Mouse (Mus musculus) testis, adult 2 months (tissue): ENCODE measurements at regions not wholly inside any gene's neighbourhood (a gene's known extent, or its start where the extent isn't known, plus 50 kb on each side); places are given as distances from the start of the nearest gene placed in this dataset.

Experiments used
- H3K27ac ChIP-seq: fragments of 200-500 bp; 2 replicates; pipeline ENCODE4 v1.5.1; 2012; ENCODE audit warnings: low read depth, low read length; ENCODE audit not compliant: control insufficient read depth, insufficient read depth
- H3K27me3 ChIP-seq: fragments of 200-500 bp; 2 replicates; pipeline ENCODE4 v1.6.1; 2012; ENCODE audit warnings: mild to moderate bottlenecking, low read length, moderate library complexity; ENCODE audit not compliant: control insufficient read depth, insufficient read depth
- H3K36me3 ChIP-seq: fragments of 200-500 bp; 2 replicates; pipeline ENCODE4 v1.6.1; 2012; ENCODE audit warnings: mild to moderate bottlenecking, low read length; ENCODE audit not compliant: control insufficient read depth, insufficient read depth
- H3K4me1 ChIP-seq: fragments of 200-500 bp; 2 replicates; pipeline ENCODE4 v1.6.1; 2012; ENCODE audit warnings: low read length; ENCODE audit not compliant: control insufficient read depth, insufficient read depth
- H3K4me3 ChIP-seq: fragments of 200-500 bp; 2 replicates; pipeline ENCODE4 v1.5.1; 2012; ENCODE audit warnings: low read depth, mild to moderate bottlenecking, low read length, moderate library complexity, mixed read lengths; ENCODE audit not compliant: control insufficient read depth
- CTCF ChIP-seq: fragments of 200-500 bp; IDR thresholded peaks from 2 replicates; pipeline ENCODE4 v1.5.1; 2012; ENCODE audit warnings: low read depth, mild to moderate bottlenecking, inconsistent platforms, low read length, moderate library complexity; ENCODE audit not compliant: control insufficient read depth, insufficient read depth, insufficient replicate concordance
- POLR2A ChIP-seq: fragments of 200-500 bp; IDR thresholded peaks from 2 replicates; pipeline ENCODE4 v1.6.1; 2012; ENCODE audit warnings: low read depth, mild to moderate bottlenecking, inconsistent platforms, low read length, moderate library complexity; ENCODE audit not compliant: control insufficient read depth

- no peaks in the 10 kb centered on the region for H3K27me3 ChIP-seq
Observed at GRCm38 (mm10) chr4:114720696-114721095, 100.8 kb upstream of the Gm12830 start.

DNA sequence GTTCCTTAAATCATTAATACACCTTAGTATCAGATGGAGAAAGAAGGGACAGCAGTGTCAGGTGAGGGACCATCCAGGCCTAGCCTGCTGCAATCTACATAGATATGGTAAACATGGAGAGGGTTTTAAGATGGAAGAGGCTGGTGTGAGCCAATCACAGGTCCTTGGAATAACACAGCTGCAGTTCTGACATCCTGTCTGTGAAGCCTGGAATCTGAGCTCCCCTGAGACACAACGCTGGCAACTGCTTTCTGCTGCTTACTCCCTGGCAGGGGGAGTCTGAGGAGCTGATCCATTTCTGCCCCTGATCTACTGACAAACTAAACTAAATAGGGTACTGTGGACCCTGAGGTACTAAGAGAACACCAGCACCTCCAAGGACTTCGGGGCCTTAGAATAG lies 100.1 kb upstream of the Gm12830 start:
- no peaks in the 10 kb centered on the region for H3K36me3 ChIP-seq
- H3K27ac ChIP-seq = no peak overlapping the region
- no peaks in the 10 kb centered on the region for H3K4me1 ChIP-seq
- TF ChIP-seq POLR2A = no peak
- TF ChIP-seq CTCF = no peak
- no peaks in the 10 kb centered on the region for H3K27me3 ChIP-seq
- no peak overlapping the region for H3K4me3 ChIP-seq

More at GRCm38 (mm10) chr4:114720696-114721095, 100.8 kb upstream of the Gm12830 start:
- Histone ChIP-seq H3K36me3 (no peaks in the 10 kb centered on the region), H3K4me1 (no peaks in the 10 kb centered on the region), H3K4me3 (no peak overlapping the region), H3K27ac (no peak overlapping the region)
- TF ChIP-seq POLR2A = no peak
- no peak for TF ChIP-seq CTCF

DNA sequence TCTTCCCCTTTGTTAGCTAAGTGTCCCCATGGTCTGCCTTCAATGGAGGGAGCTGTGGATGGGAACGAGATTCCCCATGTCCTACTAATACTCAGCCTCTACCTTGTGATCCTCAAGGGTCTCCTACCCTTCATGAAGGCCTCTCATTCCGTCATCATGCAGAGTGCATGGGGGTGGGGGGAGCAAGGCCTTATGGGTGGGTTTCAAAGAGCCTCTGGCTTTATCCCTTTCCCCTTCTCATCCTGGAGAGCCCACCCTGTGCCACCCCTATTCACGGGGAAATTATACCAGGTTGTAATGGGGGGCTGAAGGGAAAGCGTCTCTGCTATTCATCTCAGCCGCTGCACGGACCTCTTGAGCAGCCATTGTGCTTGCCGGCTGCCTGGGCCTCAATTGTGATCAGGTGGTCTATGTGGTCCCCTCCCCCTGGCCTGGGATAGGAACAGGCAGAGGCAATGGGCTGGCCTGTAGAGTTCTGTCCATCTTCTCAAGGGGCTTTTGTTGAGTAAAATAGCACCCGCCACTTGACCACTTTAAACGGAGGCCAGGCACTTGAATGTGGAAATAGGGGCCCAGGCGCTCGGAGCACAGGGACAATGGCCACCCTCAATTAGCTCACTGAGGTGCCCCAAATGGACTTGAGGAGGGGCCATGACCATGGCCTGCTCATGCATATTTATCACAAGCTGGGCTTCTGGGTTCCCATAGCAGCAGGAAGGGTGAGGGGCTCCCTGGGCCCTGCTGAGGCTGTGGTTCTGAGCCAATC lies 93.1 kb upstream of the Gm12830 start:
- no peak overlapping the region for H3K4me3 ChIP-seq
- TF ChIP-seq CTCF (no peak), POLR2A (no peak)
- no peaks in the 10 kb centered on the region for H3K27me3 ChIP-seq
- no peaks in the 10 kb centered on the region for H3K4me1 ChIP-seq
- H3K27ac ChIP-seq = no peak overlapping the region
- no peaks in the 10 kb centered on the region for H3K36me3 ChIP-seq

DNA sequence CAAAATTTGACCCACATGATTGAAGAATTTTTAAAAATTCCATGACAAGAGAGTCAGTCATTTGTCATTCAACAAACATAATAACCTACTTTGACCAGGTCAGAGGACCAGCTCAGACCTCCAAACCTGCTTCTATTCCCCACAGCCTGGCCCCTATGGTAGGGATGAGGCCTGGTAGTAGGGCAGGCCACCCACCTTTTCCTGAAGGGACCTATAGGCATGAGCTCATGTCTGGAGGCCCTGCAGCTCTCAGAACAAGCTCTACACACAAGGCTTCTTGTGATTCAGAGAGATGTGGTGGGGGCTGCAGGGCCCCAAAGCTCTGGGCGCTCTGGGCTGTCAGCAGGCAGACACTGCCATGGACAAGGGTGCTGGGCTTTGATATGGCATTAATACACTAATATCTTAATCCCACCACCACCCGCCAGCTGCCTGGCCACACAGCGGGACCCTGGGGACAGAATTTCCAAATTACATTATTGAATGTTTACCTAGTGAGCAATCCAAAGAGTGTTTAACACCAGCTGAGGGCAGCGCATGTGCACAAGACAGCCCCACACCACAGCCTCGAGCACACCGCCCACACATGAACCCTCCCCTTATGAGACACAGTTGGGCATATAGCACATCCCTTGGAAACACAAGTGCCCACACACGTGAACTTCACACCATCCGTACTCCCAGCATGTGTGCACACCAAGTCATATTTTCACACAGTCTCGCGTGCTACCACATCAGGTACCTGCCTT lies 88.1 kb upstream of the Gm12830 start:
- no peaks in the 10 kb centered on the region for H3K36me3 ChIP-seq
- no peaks in the 10 kb centered on the region for H3K27me3 ChIP-seq
- no peak overlapping the region for H3K4me3 ChIP-seq
- TF ChIP-seq POLR2A (no peak), CTCF (no peak)
- no peaks in the 10 kb centered on the region for H3K4me1 ChIP-seq
- H3K27ac ChIP-seq = no peak overlapping the region

DNA sequence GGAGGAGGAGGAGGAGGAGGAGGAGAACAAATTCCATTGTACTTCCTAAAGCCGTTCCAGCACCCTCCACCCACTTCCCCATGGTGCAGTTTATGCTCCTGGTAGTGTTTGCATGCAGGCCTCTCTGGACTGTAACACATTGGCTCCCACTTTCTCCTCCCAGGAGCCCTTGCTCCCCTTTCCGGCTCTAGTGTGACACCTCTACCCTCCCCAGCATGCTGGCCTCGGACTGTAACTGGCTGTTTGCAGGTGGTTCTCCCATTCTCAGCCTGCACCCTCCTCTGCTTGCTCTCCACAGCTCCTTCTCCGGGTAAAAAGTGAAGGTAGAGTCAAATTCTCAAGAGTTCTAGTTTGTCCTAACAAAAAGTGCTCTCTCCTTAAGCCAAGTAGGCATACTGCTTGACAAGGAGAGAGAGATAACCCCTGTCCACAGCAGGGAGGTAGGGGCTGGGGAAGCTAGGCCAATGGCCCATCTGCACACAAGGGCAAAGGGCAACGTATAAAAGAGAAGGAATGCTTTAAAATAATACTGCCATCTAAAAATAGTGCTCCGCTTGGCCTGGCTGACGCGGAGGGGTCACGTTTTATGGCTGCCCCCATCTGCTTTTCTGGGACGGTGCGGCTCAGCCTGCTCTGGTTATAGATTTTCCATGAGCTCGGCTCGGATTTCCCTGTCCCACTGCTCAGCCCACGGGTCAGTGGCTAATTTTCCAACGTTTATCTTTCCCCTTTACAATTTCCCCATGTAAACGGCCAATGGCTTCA lies 82.4 kb upstream of the Gm12830 start:
- H3K4me1 ChIP-seq = no peaks in the 10 kb centered on the region
- H3K27me3 ChIP-seq = no peaks in the 10 kb centered on the region
- no peak overlapping the region for H3K4me3 ChIP-seq
- no peaks in the 10 kb centered on the region for H3K36me3 ChIP-seq
- H3K27ac ChIP-seq = no peak overlapping the region
- no peak for TF ChIP-seq POLR2A
- TF ChIP-seq CTCF = no peak

GRCm38 (mm10) chr4:114748131-114748530 lies 73.4 kb upstream of the Gm12830 start:
- no peak overlapping the region for H3K4me3 ChIP-seq
- no peaks in the 10 kb centered on the region for H3K36me3 ChIP-seq
- TF ChIP-seq POLR2A (no peak), CTCF (no peak)
- no peaks in the 10 kb centered on the region for H3K27me3 ChIP-seq
- H3K4me1 ChIP-seq = no peaks in the 10 kb centered on the region
- no peak overlapping the region for H3K27ac ChIP-seq

DNA sequence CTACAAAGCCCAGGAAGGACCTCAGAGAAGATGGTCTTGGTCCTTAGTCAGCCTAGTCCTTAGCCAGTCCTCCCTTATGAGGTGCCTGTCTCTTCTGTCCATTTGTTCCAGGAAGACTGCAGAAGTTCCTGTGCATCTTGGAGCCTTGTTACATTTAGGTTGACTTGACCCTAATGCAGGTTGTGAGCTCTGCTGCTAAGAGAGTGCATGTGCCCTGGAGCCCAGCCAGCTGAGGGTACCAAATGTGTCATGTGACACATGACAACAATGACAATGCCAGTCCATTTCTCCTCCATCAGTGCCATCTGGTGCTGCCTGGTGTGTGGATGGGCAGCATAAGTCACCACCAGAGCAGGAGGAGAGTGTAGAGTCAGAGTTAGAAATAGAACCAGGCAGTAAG lies 61.7 kb upstream of the Gm12830 start:
- H3K27me3 ChIP-seq = no peaks in the 10 kb centered on the region
- no peaks in the 10 kb centered on the region for H3K4me1 ChIP-seq
- no peak overlapping the region for H3K27ac ChIP-seq
- no peaks in the 10 kb centered on the region for H3K36me3 ChIP-seq
- TF ChIP-seq CTCF (no peak), POLR2A (no peak)
- H3K4me3 ChIP-seq = no peak overlapping the region
